Mouse (Mus musculus): ENCODE data around the gene Btnl4. TPM values are rescaled to one million over a fixed set of nuclear protein-coding genes. Genes with fewer than 3 reads are reported as not detected.
"Not testable (repeated sequence)": the region's sequence is repeated elsewhere in the genome, so short reads cannot be mapped to it uniquely, and the experiment has no call there.

Gene Btnl4
- polyA plus RNA-seq (2016; fragmentation: Nextera tagmentation; extraction: Ambion mirVana), result not detected in 2 replicates

- H3K4me2 ChIP-seq; H3K4me1 ChIP-seq; H3K27me3 ChIP-seq; ATAC-seq (ENCODE audit: low FRiP score); H3K36me3 ChIP-seq (replicated peaks); H3K27ac ChIP-seq; H3K9ac ChIP-seq; H3K4me3 ChIP-seq (replicated peaks); H3K9me3 ChIP-seq: not testable (repeated sequence)
- 89% methylated on average over 5 of the region's 5 CpGs for WGBS
These were observed at the start of gene Btnl4 for GRCm38 (mm10) chr17:34477238-34478013. TSS of gene Btnl4 (minus strand) at chr17:34477318.

GRCm38 (mm10) chr17:34519001-34519400, 41.9 kb upstream of the Btnl4 start:
- Histone ChIP-seq H3K4me1 (no peaks in the 10 kb centered on the region), H3K27ac (no peak overlapping the region), H3K4me2 (no peak overlapping the region), H3K9ac (no peak overlapping the region), H3K27me3 (no peaks in the 10 kb centered on the region), H3K9me3 (no peaks in the 10 kb centered on the region), H3K4me3 (replicated peaks) (no peak overlapping the region), H3K36me3 (replicated peaks) (no peaks in the 10 kb centered on the region)
- WGBS, result 65% methylated on average over 1 of the region's 1 CpGs
- ATAC-seq (ENCODE audit: low FRiP score), result no peak

GRCm38 (mm10) chr17:34518571-34518970, 41.5 kb upstream of the Btnl4 start:
- not testable (repeated sequence) for H3K36me3 ChIP-seq (replicated peaks); ATAC-seq (ENCODE audit: low FRiP score); H3K9ac ChIP-seq; H3K9me3 ChIP-seq; H3K4me1 ChIP-seq; H3K4me3 ChIP-seq (replicated peaks); H3K27ac ChIP-seq; H3K27me3 ChIP-seq; H3K4me2 ChIP-seq
- 74% methylated on average over 3 of the region's 3 CpGs for whole genome bisulfite sequencing

GRCm38 (mm10) chr17:34517795-34518194, 40.7 kb upstream of the Btnl4 start:
- no peak for ATAC-seq (ENCODE audit: low FRiP score)
- Histone ChIP-seq H3K27ac (no peak overlapping the region), H3K4me3 (replicated peaks) (no peak overlapping the region), H3K27me3 (no peaks in the 10 kb centered on the region), H3K4me1 (no peaks in the 10 kb centered on the region), H3K9ac (no peak overlapping the region), H3K36me3 (replicated peaks) (no peaks in the 10 kb centered on the region), H3K4me2 (no peak overlapping the region), H3K9me3 (no peaks in the 10 kb centered on the region)
- WGBS, result 91% methylated on average over 4 of the region's 4 CpGs

GRCm38 (mm10) chr17:34517252-34517651, 40.1 kb upstream of the Btnl4 start, which contains the start of gene Btnl6:
TSS of gene Btnl6 (minus strand) at chr17:34517352.
- Histone ChIP-seq H3K4me3 (replicated peaks) (no peak within 1 kb of the TSS), H3K27me3 (no peaks in the 10 kb centered on the region), H3K27ac (no peak within 1 kb of the TSS), H3K9me3 (no peaks in the 10 kb centered on the region), H3K4me2 (no peak within 1 kb of the TSS), H3K9ac (no peak within 1 kb of the TSS), H3K4me1 (no peaks in the 10 kb centered on the region), H3K36me3 (replicated peaks) (no peaks in the 10 kb centered on the region)
- ATAC-seq (ENCODE audit: low FRiP score), result no peak
- 91% methylated on average over 4 of the region's 4 CpGs for WGBS

GRCm38 (mm10) chr17:34516514-34516913, 39.4 kb upstream of the Btnl4 start:
- H3K4me2 ChIP-seq, result no peak overlapping the region
- no peaks in the 10 kb centered on the region for H3K36me3 ChIP-seq (replicated peaks)
- WGBS, result 81% methylated on average over 2 of the region's 2 CpGs
- no peak overlapping the region for H3K27ac ChIP-seq
- H3K4me3 ChIP-seq (replicated peaks), result no peak overlapping the region
- no peaks in the 10 kb centered on the region for H3K27me3 ChIP-seq
- no peak for ATAC-seq (ENCODE audit: low FRiP score)
- no peaks in the 10 kb centered on the region for H3K9me3 ChIP-seq
- H3K4me1 ChIP-seq, result no peaks in the 10 kb centered on the region
- H3K9ac ChIP-seq, result no peak overlapping the region

- H3K9me3 ChIP-seq; H3K36me3 ChIP-seq (replicated peaks); ATAC-seq (ENCODE audit: low FRiP score); H3K27me3 ChIP-seq; H3K4me3 ChIP-seq (replicated peaks); H3K4me2 ChIP-seq; H3K4me1 ChIP-seq; H3K9ac ChIP-seq; H3K27ac ChIP-seq: not testable (repeated sequence)
- 77% methylated on average over 1 of the region's 1 CpGs for WGBS
These were observed 34.6 kb upstream of the Btnl4 start for GRCm38 (mm10) chr17:34511723-34512122.

GRCm38 (mm10) chr17:34507591-34507990, 30.5 kb upstream of the Btnl4 start:
- H3K4me1 ChIP-seq, result no peaks in the 10 kb centered on the region
- no peak overlapping the region for H3K9ac ChIP-seq
- H3K36me3 ChIP-seq (replicated peaks), result no peaks in the 10 kb centered on the region
- H3K9me3 ChIP-seq, result no peaks in the 10 kb centered on the region
- no peak for ATAC-seq (ENCODE audit: low FRiP score)
- no peaks in the 10 kb centered on the region for H3K27me3 ChIP-seq
- H3K4me3 ChIP-seq (replicated peaks), result no peak overlapping the region
- no peak overlapping the region for H3K27ac ChIP-seq
- no peak overlapping the region for H3K4me2 ChIP-seq

GRCm38 (mm10) chr17:34497726-34498125, 20.6 kb upstream of the Btnl4 start:
- not testable (repeated sequence) for ATAC-seq (ENCODE audit: low FRiP score); H3K27me3 ChIP-seq; H3K9ac ChIP-seq; H3K36me3 ChIP-seq (replicated peaks); H3K9me3 ChIP-seq; H3K4me2 ChIP-seq; H3K4me1 ChIP-seq; H3K27ac ChIP-seq; H3K4me3 ChIP-seq (replicated peaks)
- WGBS, result 86% methylated on average over 4 of the region's 4 CpGs

GRCm38 (mm10) chr17:34497319-34497718, 20.2 kb upstream of the Btnl4 start:
- not testable (repeated sequence) for H3K4me2 ChIP-seq; H3K27me3 ChIP-seq; H3K27ac ChIP-seq; ATAC-seq (ENCODE audit: low FRiP score); H3K4me1 ChIP-seq; H3K36me3 ChIP-seq (replicated peaks); H3K9me3 ChIP-seq; H3K4me3 ChIP-seq (replicated peaks); H3K9ac ChIP-seq
- 90% methylated on average over 3 of the region's 3 CpGs for WGBS

GRCm38 (mm10) chr17:34496539-34496938, 19.4 kb upstream of the Btnl4 start:
- no peak overlapping the region for H3K4me2 ChIP-seq
- no peaks in the 10 kb centered on the region for H3K27me3 ChIP-seq
- no peak for ATAC-seq (ENCODE audit: low FRiP score)
- H3K9me3 ChIP-seq, result no peaks in the 10 kb centered on the region
- H3K4me1 ChIP-seq, result no peaks in the 10 kb centered on the region
- no peak overlapping the region for H3K27ac ChIP-seq
- H3K9ac ChIP-seq, result no peak overlapping the region
- WGBS, result 52% methylated on average over 2 of the region's 2 CpGs
- no peak overlapping the region for H3K4me3 ChIP-seq (replicated peaks)
- no peaks in the 10 kb centered on the region for H3K36me3 ChIP-seq (replicated peaks)

- H3K9ac ChIP-seq; H3K4me2 ChIP-seq; H3K4me3 ChIP-seq (replicated peaks); H3K9me3 ChIP-seq; H3K27ac ChIP-seq; H3K4me1 ChIP-seq; H3K27me3 ChIP-seq; ATAC-seq (ENCODE audit: low FRiP score); H3K36me3 ChIP-seq (replicated peaks): not testable (repeated sequence)
- WGBS, result 83% methylated on average over 2 of the region's 2 CpGs
These were observed 18.0 kb upstream of the Btnl4 start for GRCm38 (mm10) chr17:34495156-34495555.

- H3K9me3 ChIP-seq, result no peaks in the 10 kb centered on the region
- H3K27ac ChIP-seq, result no peak overlapping the region
- no peaks in the 10 kb centered on the region for H3K4me1 ChIP-seq
- H3K4me2 ChIP-seq, result no peak overlapping the region
- no peak overlapping the region for H3K9ac ChIP-seq
- no peaks in the 10 kb centered on the region for H3K27me3 ChIP-seq
- no peaks in the 10 kb centered on the region for H3K36me3 ChIP-seq (replicated peaks)
- H3K4me3 ChIP-seq (replicated peaks), result no peak overlapping the region
- ATAC-seq (ENCODE audit: low FRiP score), result no peak
These were observed 15.7 kb upstream of the Btnl4 start for GRCm38 (mm10) chr17:34492796-34493195.

Measured in forebrain, embryonic 12.5 days (tissue).